Mouse (Mus musculus) adrenal gland, adult 8-10 months (tissue): Measurements from ENCODE around the gene E2f8. TPM values are rescaled to one million over a fixed set of nuclear protein-coding genes. Genes with fewer than 3 reads are reported as not detected.

Experiments
- DNase-seq: peaks from one replicate; pipeline ENCODE4 v3.0.0; 2022
- total RNA-seq, 4 experiments: library from RNA; stranded (reverse); gene quantifications; 2 replicates each; pipeline ENCODE4 v1.2.4; 2022

The E2f8 gene
- total RNA-seq, 4 experiments from 2014 or later = 0.17 to 1.5 (median 1.3) TPM

DNA sequence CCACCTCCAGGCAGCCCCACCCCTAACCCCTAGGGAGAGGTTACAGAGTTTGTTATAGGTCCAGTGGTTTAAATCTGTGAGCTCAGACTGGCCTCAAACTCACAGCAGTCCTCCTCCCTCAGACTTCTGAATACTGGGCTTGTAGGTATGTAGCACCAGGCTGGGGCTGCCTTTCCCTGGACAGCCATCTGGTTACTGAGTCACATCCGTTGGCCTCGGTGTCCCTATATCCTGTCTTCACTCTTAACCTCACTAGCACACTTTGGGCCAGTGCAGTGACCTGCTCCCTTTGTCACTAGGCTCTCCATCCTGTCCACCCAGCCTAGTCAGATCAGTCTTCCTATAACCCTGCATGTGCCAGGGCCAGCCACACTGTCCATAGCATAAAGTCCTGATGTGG, 7.4 kb upstream of the E2f8 start:
- no peak for DNase-seq

GRCm38 (mm10) chr7:48887973-48888372, 6.6 kb upstream of the E2f8 start:
- DNase-seq = no peak

DNA sequence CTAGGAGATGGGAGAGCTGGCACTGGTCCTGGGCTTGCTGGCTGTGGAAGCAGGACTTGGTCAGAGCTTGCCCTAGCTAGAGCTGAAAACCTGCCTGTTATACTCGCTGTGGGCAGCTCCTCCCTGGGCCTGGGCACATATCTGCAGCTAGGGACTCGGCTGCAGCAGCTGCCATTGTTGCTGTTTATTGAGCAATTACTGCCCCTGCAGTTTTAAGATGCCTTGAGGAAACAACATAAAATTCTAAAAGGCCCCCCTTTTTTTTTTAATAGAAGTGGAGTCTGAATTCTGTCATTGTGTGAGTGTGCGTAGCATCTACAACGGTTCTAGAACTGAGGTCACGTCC, 2.8 kb upstream of the E2f8 start:
- DNase-seq = no peak

DNA sequence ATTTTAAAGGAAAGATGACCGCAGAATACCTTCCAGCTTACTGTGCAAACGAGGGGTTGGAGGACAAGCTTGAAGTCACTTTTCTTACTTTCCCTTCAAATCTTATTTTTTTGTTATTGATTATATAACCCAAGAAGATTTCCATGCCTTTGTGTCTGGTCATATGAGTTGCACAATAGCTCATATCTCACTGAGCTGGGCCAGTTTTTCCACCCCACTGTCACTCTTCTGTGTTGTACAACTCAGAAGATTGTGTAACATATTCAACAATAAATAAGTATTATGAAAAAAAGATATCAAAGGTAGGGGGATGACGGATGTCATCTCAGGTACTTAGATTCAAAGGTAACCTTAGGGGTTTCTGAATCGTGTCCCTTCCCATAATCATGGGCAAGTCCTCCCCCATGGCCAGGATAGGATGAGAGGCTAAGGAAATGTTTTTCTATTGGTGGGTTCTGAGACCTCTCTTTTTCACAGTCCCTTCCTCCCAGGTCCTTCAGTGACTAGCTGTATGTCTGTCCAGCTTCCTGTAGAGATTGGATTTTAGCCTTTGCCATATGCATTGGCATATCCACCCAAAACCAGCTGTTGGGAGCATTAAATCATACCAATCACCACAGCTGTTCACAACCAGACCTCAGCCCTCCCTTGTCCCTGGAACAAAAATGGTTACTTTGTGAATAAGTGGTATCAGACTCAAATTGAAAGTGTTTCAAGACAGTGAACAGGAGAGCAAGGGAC, 2.3 kb upstream of the E2f8 start:
- no peak for DNase-seq

GRCm38 (mm10) chr7:48881971-48882609, 694 bp upstream of the E2f8 start:
- no peak for DNase-seq

- peak; percentile 97 for DNase-seq
Observed at GRCm38 (mm10) chr7:48880591-48881481, 560 bp downstream of the E2f8 start.

DNA sequence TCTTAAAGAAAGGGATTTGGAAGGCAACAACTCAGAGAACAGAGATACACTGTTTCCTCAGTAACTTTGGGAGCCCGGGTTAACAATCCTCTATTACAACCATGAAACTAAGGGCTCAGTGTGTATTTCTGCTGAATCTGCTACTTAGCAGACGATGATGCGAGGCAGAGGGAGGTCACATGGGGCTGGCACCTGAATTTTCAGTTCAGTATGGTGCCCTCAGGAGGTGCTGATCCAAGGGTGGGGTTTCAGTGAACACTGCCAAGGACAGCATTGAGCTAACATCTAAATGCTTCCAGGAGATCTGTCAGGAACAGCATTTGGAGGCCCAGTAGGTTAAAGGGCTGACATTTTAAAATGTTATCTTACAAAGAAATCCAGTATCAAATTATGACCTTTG, 1.8 kb downstream of the E2f8 start:
- DNase-seq = no peak

GRCm38 (mm10) chr7:48877786-48878390, 3.5 kb downstream of the E2f8 start:
- DNase-seq = no peak

GRCm38 (mm10) chr7:48876526-48876925, 4.9 kb downstream of the E2f8 start:
- DNase-seq = no peak

- no peak for DNase-seq
Observed at GRCm38 (mm10) chr7:48875096-48875495, 6.3 kb downstream of the E2f8 start.

GRCm38 (mm10) chr7:48871292-48871691, 10.1 kb downstream of the E2f8 start:
- DNase-seq = no peak

GRCm38 (mm10) chr7:48870579-48871180, 10.7 kb downstream of the E2f8 start:
- no peak for DNase-seq

- DNase-seq = no peak
Observed at GRCm38 (mm10) chr7:48870144-48870543, 11.3 kb downstream of the E2f8 start.

- no peak for DNase-seq
Observed at GRCm38 (mm10) chr7:48867576-48867975, 13.8 kb downstream of the E2f8 start.

GRCm38 (mm10) chr7:48864671-48865458, 16.5 kb downstream of the E2f8 start:
- no peak for DNase-seq

- DNase-seq = no peak
Observed at GRCm38 (mm10) chr7:48864199-48864598, 17.2 kb downstream of the E2f8 start.

- DNase-seq = no peak
Observed at GRCm38 (mm10) chr7:48861796-48862195, 19.6 kb downstream of the E2f8 start.

- DNase-seq = no peak
Observed at GRCm38 (mm10) chr7:48860948-48861347, 20.4 kb downstream of the E2f8 start.

DNA sequence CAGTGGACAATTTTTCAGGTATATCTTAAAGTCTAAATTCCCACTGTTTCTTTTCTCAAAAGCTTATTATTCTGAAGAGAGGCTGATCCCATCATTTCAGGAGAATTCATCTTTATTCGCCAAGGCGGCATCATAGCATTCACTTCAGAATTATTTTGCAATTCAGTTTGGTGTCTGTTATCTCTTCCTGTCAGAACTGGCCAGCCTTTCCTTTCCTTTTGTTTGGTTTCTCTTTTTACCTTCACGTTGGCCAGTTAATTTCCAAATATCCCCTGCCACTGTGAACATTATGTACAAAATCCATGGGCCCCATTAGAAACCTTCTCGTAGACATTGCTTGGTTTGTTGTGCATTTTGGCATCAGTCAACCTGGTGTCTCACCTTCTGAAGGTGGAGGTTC, 22.0 kb downstream of the E2f8 start:
- DNase-seq = no peak

- DNase-seq = no peak
Observed at GRCm38 (mm10) chr7:48858257-48858656, 23.1 kb downstream of the E2f8 start.

DNA sequence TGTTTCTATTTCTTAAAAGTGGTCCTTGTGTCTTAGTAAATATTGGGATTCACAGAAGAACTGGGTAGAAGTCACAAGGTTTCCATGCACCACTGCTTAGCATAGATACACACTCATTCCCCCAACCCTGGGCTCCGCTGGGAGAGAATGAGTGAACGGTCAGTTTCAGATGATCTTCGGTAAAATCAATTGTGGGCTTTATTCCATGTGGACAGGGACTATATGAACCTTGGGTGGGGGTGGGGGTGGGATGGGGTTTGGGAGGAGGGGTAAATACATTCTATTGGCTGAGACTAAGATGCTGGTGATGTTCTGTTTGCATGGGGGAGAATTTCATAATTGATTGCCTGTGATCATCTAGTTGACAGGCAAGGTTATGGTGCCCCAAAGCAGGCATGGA, 25.9 kb downstream of the E2f8 start:
- no peak for DNase-seq

- no peak for DNase-seq
Observed at GRCm38 (mm10) chr7:48853496-48853895, 27.9 kb downstream of the E2f8 start.
